Mouse (Mus musculus) heart, embryonic 13.5 days (tissue): Measurements from ENCODE around the gene Plxna4. TPM values are rescaled to one million over a fixed set of nuclear protein-coding genes. Genes with fewer than 3 reads are reported as not detected.

Experiments used
- ATAC-seq: fragments of 200-750 bp; cut with Nextera tagmentation; 2 replicates; pipeline ENCODE4 v1.8.0; 2017; ENCODE audit warnings: moderate TSS enrichment; ENCODE audit not compliant: insufficient number of reproducible peaks, low FRiP score, low TSS enrichment; ENCODE audit errors: extremely low read depth
- H3K27ac ChIP-seq: fragments of 300-500 bp; sonication (generic); replicated peaks from 2 replicates; pipeline ENCODE4 v1.5.1; 2015; ENCODE audit warnings: moderate library complexity, mild to moderate bottlenecking, inconsistent platforms
- H3K27me3 ChIP-seq: fragments of 300-500 bp; sonication (generic); replicated peaks from 2 replicates; pipeline ENCODE4 v1.6.1; 2015; ENCODE audit warnings: mild to moderate bottlenecking, inconsistent platforms
- H3K36me3 ChIP-seq: fragments of 300-500 bp; sonication (generic); 2 replicates; pipeline ENCODE4 v1.6.1; 2015; ENCODE audit warnings: mild to moderate bottlenecking, inconsistent platforms
- H3K4me1 ChIP-seq: fragments of 300-500 bp; sonication (generic); 2 replicates; pipeline ENCODE4 v1.6.1; 2015; ENCODE audit warnings: inconsistent platforms
- H3K4me2 ChIP-seq: fragments of 300-500 bp; sonication (generic); 2 replicates; pipeline ENCODE4 v1.6.1; 2015; ENCODE audit warnings: inconsistent platforms, mild to moderate bottlenecking, moderate library complexity
- H3K4me3 ChIP-seq: fragments of 300-500 bp; sonication (generic); 2 replicates; pipeline ENCODE4 v1.5.1; 2015; ENCODE audit warnings: moderate library complexity, mild to moderate bottlenecking, inconsistent platforms
- H3K9ac ChIP-seq: fragments of 300-500 bp; sonication (generic); 2 replicates; pipeline ENCODE4 v1.6.1; 2015; ENCODE audit warnings: inconsistent platforms, mild to moderate bottlenecking, moderate library complexity
- H3K9me3 ChIP-seq: fragments of 300-500 bp; sonication (generic); 2 replicates; pipeline ENCODE4 v1.6.1; 2016; ENCODE audit warnings: inconsistent platforms
- WGBS: fragments of 180-500 bp; shearing (Covaris S2); methylation state at CpG from one replicate; pipeline ENCODE4 v1.1.7; 2015; ENCODE audit warnings: mixed read lengths; 5-methylcytosine and 5-hydroxymethylcytosine counted together
- polyA plus RNA-seq: library from polyadenylated mRNA; unstranded; fragments of >200 nt; fragmentation: Nextera tagmentation; extraction: Ambion mirVana; gene quantifications from 2 replicates; pipeline ENCODE4 v1.2.1, GENCODE M21; 2015

Gene Plxna4
- polyA plus RNA-seq, 1 experiment from 2014 or later: 5.5 TPM

DNA sequence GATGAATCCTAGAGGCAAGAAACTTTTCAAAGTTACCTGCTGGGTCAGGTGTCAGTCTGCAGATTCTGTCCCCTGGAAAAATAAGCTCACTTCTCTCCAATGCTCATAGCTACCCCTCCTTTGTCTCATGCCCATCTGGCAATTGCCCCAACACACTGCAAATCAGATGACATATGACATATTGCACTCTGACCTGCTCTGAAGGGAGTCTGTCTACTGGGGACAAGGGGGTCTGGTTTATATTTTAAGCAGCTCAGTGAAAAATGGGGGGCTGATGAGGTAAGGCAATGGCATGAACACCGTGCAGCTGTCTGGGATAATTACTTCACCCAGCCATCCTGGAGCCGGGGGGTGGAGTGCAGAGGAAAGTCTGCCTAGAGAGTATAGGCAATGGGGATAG lies 142.7 kb downstream of the Plxna4 start:
- no peaks in the 10 kb centered on the region for H3K36me3 ChIP-seq
- no peaks in the 10 kb centered on the region for H3K9me3 ChIP-seq
- H3K27ac ChIP-seq: 0 out of 2 replicates have a peak overlapping the region, but pooled peaks have one; percentile 39
- H3K4me2 ChIP-seq: no peak overlapping the region
- ATAC-seq: no peak
- 32% methylated on average over 2 of the region's 2 CpGs for WGBS
- no peak overlapping the region for H3K4me3 ChIP-seq
- no peak overlapping the region for H3K9ac ChIP-seq
- H3K4me1 ChIP-seq: peaks cover 44% of the 10 kb centered on the region
- H3K27me3 ChIP-seq: no peaks in the 10 kb centered on the region

DNA sequence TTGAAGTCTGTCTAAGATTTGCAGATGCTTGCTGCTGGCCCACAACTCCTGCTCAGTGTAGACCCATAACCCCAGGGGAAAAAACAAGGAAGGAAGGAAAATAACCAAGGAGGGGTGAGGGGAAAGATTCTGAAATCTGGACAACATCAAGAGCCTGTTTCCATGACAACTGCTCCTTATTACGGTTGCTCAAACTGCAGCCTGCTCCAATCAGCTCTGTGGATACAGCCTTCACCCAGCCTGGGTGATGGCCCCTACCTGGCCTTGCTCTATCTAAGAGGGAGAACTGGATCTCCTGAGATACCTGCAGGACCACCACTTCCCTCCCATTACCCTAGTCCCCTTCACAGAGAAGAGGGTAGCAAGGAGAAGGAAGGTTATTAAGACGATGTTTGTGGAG lies 143.6 kb downstream of the Plxna4 start:
- no peak for ATAC-seq
- Histone ChIP-seq H3K4me3 (no peak overlapping the region), H3K9ac (no peak overlapping the region), H3K27me3 (no peaks in the 10 kb centered on the region), H3K36me3 (no peaks in the 10 kb centered on the region), H3K4me1 (peaks cover 43% of the 10 kb centered on the region), H3K4me2 (no peak overlapping the region), H3K9me3 (no peaks in the 10 kb centered on the region), H3K27ac (no peak overlapping the region)
- WGBS: 72% methylated on average over 2 of the region's 2 CpGs

DNA sequence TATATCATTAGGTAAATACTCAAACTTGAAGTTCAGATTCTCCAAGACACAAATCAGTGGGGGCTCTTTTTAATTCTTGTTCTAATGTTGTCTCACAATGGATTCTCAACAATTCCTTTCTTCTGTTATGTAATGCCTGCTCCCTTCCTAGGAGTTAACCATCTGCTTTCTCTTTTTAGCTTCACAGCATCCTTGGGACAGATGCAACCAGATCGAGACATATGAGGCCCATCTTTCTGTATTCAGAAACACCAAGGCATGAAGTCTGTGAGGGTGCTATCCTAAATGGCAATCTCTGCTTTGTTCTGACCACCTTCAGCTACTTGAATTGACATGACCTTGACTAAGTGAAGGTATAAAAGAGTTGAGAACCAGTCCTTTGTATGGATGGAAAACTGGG lies 144.3 kb downstream of the Plxna4 start:
- H3K27me3 ChIP-seq: no peaks in the 10 kb centered on the region
- ATAC-seq: no peak
- H3K4me1 ChIP-seq: peaks cover 47% of the 10 kb centered on the region
- no peak overlapping the region for H3K4me2 ChIP-seq
- 74% methylated on average over 1 of the region's 1 CpGs for WGBS
- H3K27ac ChIP-seq: no peak overlapping the region
- no peaks in the 10 kb centered on the region for H3K36me3 ChIP-seq
- H3K9me3 ChIP-seq: no peaks in the 10 kb centered on the region
- H3K9ac ChIP-seq: no peak overlapping the region
- H3K4me3 ChIP-seq: no peak overlapping the region

DNA sequence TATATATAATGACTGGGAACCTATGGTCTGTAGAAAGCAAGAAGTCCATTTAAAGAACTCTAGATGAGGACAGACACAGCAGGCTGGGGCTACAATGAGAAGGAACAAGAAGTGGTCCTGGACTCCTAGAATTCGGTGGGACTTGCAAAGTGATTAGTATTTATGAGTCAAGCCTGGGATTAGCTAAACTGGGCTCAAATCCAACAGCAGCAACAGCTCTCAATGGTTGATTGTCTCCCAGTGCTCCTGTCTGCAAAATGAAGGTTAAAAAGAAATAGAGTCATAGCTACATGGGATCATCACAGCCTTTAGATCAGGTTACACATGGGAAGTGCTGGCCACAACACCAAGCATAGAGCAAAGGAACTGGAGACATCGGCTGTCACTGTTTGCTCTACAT lies 148.6 kb downstream of the Plxna4 start:
- Histone ChIP-seq H3K9me3 (no peaks in the 10 kb centered on the region), H3K27ac (no peak overlapping the region), H3K4me3 (no peak overlapping the region), H3K9ac (no peak overlapping the region), H3K36me3 (no peaks in the 10 kb centered on the region), H3K27me3 (no peaks in the 10 kb centered on the region), H3K4me2 (no peak overlapping the region), H3K4me1 (peaks cover 63% of the 10 kb centered on the region)
- WGBS: 66% methylated on average over 2 of the region's 2 CpGs
- ATAC-seq: no peak

DNA sequence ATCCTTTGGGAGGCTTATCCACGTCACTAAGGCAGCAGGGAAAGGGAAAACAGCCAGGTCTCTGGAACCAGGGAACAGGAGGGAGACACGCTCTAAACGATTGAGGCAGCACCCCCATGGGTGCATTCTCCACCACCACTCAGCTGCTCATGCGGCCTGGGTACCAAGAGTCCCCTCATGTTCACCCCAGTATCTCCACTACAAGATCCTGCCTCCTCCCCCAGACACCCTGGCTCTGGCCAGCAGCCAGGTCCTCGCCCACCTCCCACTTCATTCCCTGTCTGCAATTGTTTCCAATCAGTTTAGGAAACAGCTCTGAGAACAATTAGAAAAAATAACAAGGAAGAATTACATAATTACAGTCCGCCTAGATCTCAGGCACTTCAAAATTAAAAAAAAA lies 150.8 kb downstream of the Plxna4 start:
- WGBS: 31% methylated on average over 6 of the region's 6 CpGs
- peak overlapping the region; percentile 22; the same call in 1 of the 2 replicates for H3K4me2 ChIP-seq
- H3K9ac ChIP-seq: peak overlapping the region; percentile 40; the same call in 1 of the 2 replicates
- peaks cover 66% of the 10 kb centered on the region for H3K4me1 ChIP-seq
- no peaks in the 10 kb centered on the region for H3K27me3 ChIP-seq
- no peaks in the 10 kb centered on the region for H3K9me3 ChIP-seq
- H3K27ac ChIP-seq: peak overlapping the region; percentile 50
- ATAC-seq: no peak
- no peaks in the 10 kb centered on the region for H3K36me3 ChIP-seq
- no peak overlapping the region for H3K4me3 ChIP-seq

DNA sequence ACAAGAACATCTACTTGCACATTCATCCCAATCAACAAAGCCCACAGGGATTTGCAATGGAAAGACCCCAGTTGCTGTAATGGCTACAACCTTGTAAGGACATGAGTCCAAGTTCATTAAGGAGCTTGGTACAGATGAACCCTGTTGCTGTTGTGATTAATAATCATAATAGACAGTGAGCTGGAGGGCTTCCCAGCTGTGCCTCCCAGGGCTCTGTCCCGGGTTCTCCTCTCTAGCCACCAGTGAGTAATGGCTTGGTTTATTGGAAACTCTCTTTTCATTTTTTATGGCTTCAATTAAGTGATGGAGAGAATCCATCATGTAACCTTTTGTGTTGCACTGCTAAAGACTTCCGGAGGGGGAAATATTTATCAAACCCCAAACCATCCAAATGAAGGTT lies 164.9 kb downstream of the Plxna4 start:
- Histone ChIP-seq H3K36me3 (no peaks in the 10 kb centered on the region), H3K4me3 (no peak overlapping the region), H3K27ac (no peak overlapping the region), H3K4me2 (no peak overlapping the region), H3K27me3 (no peaks in the 10 kb centered on the region), H3K9me3 (no peaks in the 10 kb centered on the region), H3K9ac (no peak overlapping the region), H3K4me1 (peaks cover 24% of the 10 kb centered on the region)
- ATAC-seq: no peak
- 74% methylated on average over 2 of the region's 2 CpGs for WGBS

DNA sequence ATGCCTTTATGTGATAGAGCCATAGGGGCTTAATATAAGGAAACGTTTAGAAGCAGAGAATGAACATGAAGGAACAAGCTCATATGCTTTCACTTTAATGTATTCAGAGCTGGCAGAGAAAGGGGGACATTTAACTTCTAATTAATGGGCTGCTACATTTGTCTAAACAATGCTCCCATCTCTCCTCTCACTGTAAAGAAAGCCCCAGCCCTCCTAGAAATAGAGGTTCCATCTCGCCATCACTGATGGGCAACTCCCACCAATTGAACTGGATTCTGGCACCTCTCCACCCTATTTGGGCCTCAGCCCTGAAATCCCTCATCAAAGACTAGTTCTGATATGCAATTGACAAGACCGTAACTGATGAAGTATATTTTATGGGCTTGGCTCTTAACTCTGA lies 167.4 kb downstream of the Plxna4 start:
- no peak for ATAC-seq
- WGBS: 73% methylated on average over 3 of the region's 3 CpGs
- Histone ChIP-seq H3K9me3 (no peaks in the 10 kb centered on the region), H3K4me2 (no peak overlapping the region), H3K4me3 (no peak overlapping the region), H3K27me3 (no peaks in the 10 kb centered on the region), H3K4me1 (peaks cover 29% of the 10 kb centered on the region), H3K36me3 (no peaks in the 10 kb centered on the region), H3K9ac (no peak overlapping the region), H3K27ac (no peak overlapping the region)

DNA sequence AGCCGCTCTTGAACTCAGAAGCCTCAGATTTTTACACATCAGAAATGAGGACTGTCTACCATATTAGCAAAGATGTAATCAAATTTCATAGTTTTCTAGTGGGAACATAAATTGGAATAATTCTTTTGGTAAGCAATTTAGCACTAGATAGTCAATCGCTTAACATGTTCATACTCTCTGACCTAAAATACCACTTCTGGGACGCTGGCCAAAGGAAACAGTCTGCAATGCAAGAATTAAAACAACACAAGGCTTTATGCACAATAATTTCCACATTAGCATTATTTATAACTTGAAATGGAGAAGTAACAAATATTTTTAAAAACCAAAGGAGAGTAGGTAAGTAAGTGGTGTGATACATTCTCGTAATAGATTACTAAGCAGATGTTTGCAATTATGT lies 170.6 kb downstream of the Plxna4 start:
- no peak for ATAC-seq
- Histone ChIP-seq H3K36me3 (no peaks in the 10 kb centered on the region), H3K4me1 (peaks cover 29% of the 10 kb centered on the region), H3K27me3 (no peaks in the 10 kb centered on the region), H3K4me3 (no peak overlapping the region), H3K27ac (no peak overlapping the region), H3K9ac (no peak overlapping the region), H3K9me3 (no peaks in the 10 kb centered on the region), H3K4me2 (no peak overlapping the region)
- 82% methylated on average over 4 of the region's 4 CpGs for WGBS

DNA sequence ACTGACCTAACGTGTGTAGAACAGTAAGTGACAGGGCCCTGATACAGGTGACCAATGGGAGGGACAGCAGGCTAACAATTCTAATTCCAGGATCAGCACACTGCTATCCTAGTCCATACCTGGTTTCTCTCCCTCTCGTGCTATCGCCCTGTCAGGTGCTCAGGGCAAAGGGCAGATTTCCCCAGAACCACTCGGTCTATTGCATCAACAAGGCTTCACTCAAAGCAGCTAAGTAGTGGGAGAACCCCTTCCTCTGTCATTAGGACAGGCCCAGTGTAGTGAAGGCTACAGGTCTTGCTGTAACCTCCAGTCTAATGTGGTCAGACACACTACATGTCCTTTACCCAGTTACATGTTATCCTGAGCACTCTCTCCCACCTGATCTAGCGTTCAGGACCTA lies 176.7 kb downstream of the Plxna4 start:
- Histone ChIP-seq H3K4me1 (peaks cover 47% of the 10 kb centered on the region), H3K27me3 (no peaks in the 10 kb centered on the region), H3K27ac (no peak overlapping the region), H3K4me3 (no peak overlapping the region), H3K9ac (no peak overlapping the region), H3K4me2 (no peak overlapping the region), H3K36me3 (no peaks in the 10 kb centered on the region), H3K9me3 (no peaks in the 10 kb centered on the region)
- WGBS: 71% methylated on average over 5 of the region's 5 CpGs
- ATAC-seq: no peak

DNA sequence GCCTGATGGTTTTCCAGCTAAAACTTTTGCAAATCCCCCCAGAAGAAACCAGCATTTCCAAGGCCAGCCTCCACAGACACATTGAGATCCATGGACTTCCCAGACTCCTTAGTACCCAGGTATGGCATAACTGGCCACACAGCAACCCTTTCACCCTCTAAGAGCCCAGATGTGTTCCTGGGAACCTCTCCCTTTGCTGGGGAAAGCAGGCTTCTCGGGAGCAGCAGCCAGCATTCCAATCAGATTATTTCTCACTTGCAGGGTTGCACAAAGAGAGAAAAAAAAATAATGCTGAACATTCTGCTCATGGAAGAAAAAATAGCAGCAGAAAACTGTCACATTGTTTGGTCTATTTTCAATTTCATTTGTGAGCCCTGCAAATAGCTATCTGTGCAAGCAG lies 178.4 kb downstream of the Plxna4 start:
- Histone ChIP-seq H3K27ac (no peak overlapping the region), H3K9ac (peak overlapping the region; percentile 55), H3K36me3 (no peaks in the 10 kb centered on the region), H3K27me3 (no peaks in the 10 kb centered on the region), H3K4me1 (peaks cover 47% of the 10 kb centered on the region), H3K9me3 (no peaks in the 10 kb centered on the region), H3K4me2 (no peak overlapping the region), H3K4me3 (no peak overlapping the region)
- 17% methylated on average over 1 of the region's 1 CpGs for WGBS
- ATAC-seq: no peak

DNA sequence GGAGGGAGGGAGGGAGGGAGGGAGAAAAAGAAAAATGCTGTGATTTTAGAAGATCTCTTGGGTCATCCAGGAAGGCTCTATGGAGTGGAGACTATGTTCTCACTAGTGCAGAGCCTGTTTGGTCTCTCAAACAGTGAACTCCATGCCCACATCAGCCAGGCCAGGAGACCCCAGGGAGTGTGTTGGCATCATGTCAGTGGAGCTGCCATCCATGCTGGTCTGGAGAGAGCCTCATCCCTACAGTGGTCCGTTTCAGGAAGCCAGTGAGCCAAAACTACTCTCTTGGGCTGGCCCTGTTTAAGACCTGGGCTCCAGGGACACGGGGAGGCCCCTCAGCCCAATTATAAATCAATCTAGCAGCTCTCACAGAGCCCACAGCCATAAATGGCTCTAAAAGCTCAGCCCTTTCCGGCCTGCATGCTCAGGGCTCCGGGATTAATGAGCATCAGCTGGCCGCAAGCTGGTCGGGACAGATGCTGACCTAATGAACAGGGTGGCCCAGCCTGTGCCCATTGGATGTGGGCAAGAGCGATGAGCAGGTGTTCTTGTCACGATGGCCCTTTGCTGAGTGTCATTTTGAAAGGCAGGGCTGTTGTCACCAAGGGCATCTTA lies 180.3 kb downstream of the Plxna4 start:
- no peak overlapping the region for H3K4me2 ChIP-seq
- WGBS: 62% methylated on average over 8 of the region's 8 CpGs
- H3K4me3 ChIP-seq: no peak overlapping the region
- peaks cover 46% of the 10 kb centered on the region for H3K4me1 ChIP-seq
- H3K27me3 ChIP-seq: no peaks in the 10 kb centered on the region
- H3K9ac ChIP-seq: no peak overlapping the region
- ATAC-seq: no peak
- no peaks in the 10 kb centered on the region for H3K9me3 ChIP-seq
- H3K27ac ChIP-seq: no peak overlapping the region
- H3K36me3 ChIP-seq: no peaks in the 10 kb centered on the region

DNA sequence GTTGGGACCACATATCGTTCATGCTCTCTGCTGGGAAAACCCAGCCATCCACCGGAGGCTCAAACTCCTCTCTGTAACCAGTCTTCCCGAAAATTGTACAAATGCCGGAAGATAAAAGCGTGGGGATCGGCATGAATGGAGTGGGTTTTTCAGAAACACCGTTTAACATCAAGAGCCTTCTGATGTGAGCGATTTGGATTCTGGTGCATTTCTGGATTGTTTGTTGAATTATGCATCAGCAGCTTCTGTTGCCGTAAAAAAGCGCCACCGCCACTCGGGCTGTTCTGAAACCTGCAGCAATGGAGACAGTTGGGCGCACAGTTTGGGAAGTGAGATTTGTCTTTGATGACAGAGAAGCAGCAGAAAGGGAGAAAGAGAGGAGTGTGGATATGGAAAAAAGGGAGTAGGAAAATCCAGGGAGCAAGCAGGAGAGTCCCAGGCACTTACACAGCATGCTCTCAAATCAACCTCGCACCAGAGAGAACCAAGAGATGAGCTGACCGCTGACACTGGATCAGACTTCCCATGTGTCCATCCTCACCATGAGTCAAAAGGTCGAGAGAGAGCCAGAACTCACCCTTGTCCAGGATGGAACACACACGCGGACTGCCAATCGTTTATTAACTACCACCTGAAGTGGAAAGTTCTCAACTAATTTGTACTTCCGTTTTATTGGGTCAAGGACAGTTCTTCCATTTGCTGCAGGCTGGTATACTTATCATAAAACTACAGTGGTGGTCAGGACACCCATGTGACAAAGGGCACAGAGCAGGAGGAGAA lies 181.5 kb downstream of the Plxna4 start:
- Histone ChIP-seq H3K4me3 (no peak overlapping the region), H3K27me3 (no peaks in the 10 kb centered on the region), H3K9me3 (no peaks in the 10 kb centered on the region), H3K4me2 (no peak overlapping the region), H3K9ac (no peak overlapping the region), H3K4me1 (peaks cover 44% of the 10 kb centered on the region), H3K36me3 (no peaks in the 10 kb centered on the region), H3K27ac (no peak overlapping the region)
- 84% methylated on average over 20 of the region's 20 CpGs for whole genome bisulfite sequencing
- no peak for ATAC-seq
